Mouse (Mus musculus) lung, embryonic 16.5 days (tissue): ENCODE measurements at regions not wholly inside any gene's neighbourhood (a gene's known extent, or its start where the extent isn't known, plus 50 kb on each side); places are given as distances from the start of the nearest gene placed in this dataset.

Experiments
- ATAC-seq: fragments of 200-750 bp; cut with Nextera tagmentation; 2 replicates; pipeline ENCODE4 v1.8.0; 2017; ENCODE audit warnings: low read depth, mild to moderate bottlenecking, moderate library complexity
- H3K27ac ChIP-seq: fragments of 300-500 bp; sonication (generic); 2 replicates; pipeline ENCODE4 v1.5.1; 2014; ENCODE audit warnings: mild to moderate bottlenecking, control low read depth, low read length
- H3K27me3 ChIP-seq: fragments of 300-500 bp; sonication (generic); 2 replicates; pipeline ENCODE4 v1.6.1; 2014; ENCODE audit warnings: low read depth, low read length, mixed read lengths; ENCODE audit not compliant: control insufficient read depth, insufficient read depth
- H3K36me3 ChIP-seq: fragments of 300-500 bp; sonication (generic); 2 replicates; pipeline ENCODE4 v1.6.1; 2014; ENCODE audit warnings: low read length; ENCODE audit not compliant: control insufficient read depth, insufficient read depth
- H3K4me1 ChIP-seq: fragments of 300-500 bp; sonication (generic); replicated peaks from 2 replicates; pipeline ENCODE4 v1.6.1; 2014; ENCODE audit warnings: low read length, mixed read lengths; ENCODE audit not compliant: control insufficient read depth, insufficient read depth
- H3K4me2 ChIP-seq: fragments of 300-500 bp; sonication (generic); 2 replicates; pipeline ENCODE4 v1.6.1; 2014; ENCODE audit warnings: low read depth, low read length, control low read depth
- H3K4me3 ChIP-seq: fragments of 300-500 bp; sonication (generic); 2 replicates; pipeline ENCODE4 v1.5.1; 2014; ENCODE audit warnings: mild to moderate bottlenecking, low read length, control low read depth
- H3K9ac ChIP-seq: fragments of 300-500 bp; sonication (generic); 2 replicates; pipeline ENCODE4 v1.6.1; 2014; ENCODE audit warnings: low read length, control low read depth
- H3K9me3 ChIP-seq: fragments of 300-500 bp; sonication (generic); 2 replicates; pipeline ENCODE4 v1.6.1; 2016; ENCODE audit warnings: low read length; ENCODE audit not compliant: control insufficient read depth
- WGBS: fragments of 180-500 bp; shearing (Covaris S2); extraction: QIAGEN DNeasy Blood & Tissue Kit; methylation state at CpG from one replicate; pipeline ENCODE4 v1.1.7; 2014; 5-methylcytosine and 5-hydroxymethylcytosine counted together

DNA sequence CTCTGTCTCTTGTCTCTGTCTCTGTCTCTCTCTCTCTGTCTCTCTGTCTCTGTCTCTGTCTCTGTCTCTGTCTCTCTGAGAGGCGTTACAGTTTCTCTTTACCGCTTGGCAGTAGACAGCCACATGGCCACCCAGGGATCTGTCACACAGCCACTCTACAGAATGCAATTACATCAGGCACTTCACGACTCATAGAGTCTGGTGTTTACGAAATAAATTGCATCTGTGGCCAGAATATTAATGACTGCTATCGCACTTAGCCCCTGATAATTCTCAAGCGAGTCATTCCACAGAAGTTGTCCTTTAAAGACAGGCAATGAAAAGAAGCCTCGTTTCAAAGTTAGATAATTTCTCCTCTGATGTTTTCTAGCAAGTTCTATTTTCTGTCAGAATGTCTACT is 170.9 kb upstream of the Phyhipl start:
- Histone ChIP-seq H3K4me2 (no peak overlapping the region), H3K4me1 (no peaks in the 10 kb centered on the region), H3K4me3 (no peak overlapping the region), H3K9ac (no peak overlapping the region), H3K27me3 (no peaks in the 10 kb centered on the region), H3K36me3 (no peaks in the 10 kb centered on the region), H3K9me3 (no peaks in the 10 kb centered on the region), H3K27ac (no peak overlapping the region)
- no peak for ATAC-seq
- 62% methylated on average over 7 of the region's 7 CpGs for WGBS

DNA sequence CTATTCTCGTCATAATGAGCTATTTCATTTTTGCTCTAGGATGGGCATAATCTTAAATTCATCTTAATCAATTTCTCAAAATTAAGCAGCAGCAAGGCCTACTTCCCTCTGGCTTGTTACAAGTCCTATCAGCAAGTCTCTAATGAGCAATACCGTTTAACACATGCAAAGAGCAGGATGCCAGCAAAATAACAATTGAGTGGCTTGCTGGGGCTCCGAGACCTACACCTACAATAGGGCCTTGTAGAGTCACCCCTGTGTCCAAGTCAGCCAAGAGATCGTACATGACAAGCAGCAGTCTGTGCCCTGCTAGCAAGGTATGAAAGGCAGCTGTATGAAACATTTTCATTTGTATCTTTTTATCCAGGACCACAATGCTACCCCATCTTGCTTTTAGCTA is 169.7 kb upstream of the Phyhipl start:
- Histone ChIP-seq H3K27ac (no peak overlapping the region), H3K9me3 (no peaks in the 10 kb centered on the region), H3K4me1 (no peaks in the 10 kb centered on the region), H3K27me3 (no peaks in the 10 kb centered on the region), H3K4me3 (no peak overlapping the region), H3K9ac (no peak overlapping the region), H3K36me3 (no peaks in the 10 kb centered on the region), H3K4me2 (no peak overlapping the region)
- 77% methylated on average over 4 of the region's 4 CpGs for WGBS
- no peak for ATAC-seq

DNA sequence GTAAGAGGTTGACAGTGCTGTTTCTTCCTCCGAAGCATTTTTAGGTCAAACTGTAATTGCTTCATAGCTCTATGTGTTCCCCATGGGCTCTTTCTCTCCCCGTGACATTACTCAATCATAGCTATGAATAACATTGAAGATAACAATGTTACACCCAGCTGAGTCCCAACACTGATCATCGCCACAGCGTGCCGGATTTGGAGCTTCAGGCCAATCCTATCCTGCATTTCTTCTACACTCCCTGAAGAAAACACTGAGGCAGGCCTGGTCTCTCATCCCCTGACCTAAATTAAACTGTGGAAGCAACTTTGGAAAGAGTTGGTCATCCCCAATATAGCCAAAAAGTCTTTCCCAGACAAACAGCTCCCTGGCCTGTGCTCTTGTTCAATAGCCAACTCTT is 168.7 kb upstream of the Phyhipl start:
- no peak overlapping the region for H3K4me2 ChIP-seq
- H3K27ac ChIP-seq, result no peak overlapping the region
- no peaks in the 10 kb centered on the region for H3K4me1 ChIP-seq
- 75% methylated on average over 5 of the region's 5 CpGs for WGBS
- H3K27me3 ChIP-seq, result no peaks in the 10 kb centered on the region
- no peak overlapping the region for H3K4me3 ChIP-seq
- H3K9me3 ChIP-seq, result no peaks in the 10 kb centered on the region
- no peak overlapping the region for H3K9ac ChIP-seq
- H3K36me3 ChIP-seq, result no peaks in the 10 kb centered on the region
- no peak for ATAC-seq

DNA sequence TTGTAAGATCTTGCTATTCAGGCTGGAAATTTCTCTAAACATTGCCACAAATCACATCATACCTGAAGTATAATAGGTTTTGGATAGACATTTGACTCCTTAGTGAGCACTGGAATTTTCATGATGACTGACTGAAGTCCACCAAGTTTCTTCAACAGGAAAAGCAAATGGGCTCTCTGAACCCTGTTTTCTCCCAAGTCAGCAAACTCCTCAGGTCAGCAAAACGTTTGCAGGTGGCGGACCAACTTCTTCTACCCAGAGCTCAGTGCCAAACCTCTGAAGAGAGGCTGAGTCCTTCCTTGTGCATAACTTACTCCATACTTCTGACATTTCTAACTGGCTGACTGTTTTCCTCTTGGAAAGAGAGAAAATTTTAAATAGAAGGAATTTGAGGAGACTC is 164.2 kb upstream of the Phyhipl start:
- H3K9ac ChIP-seq, result no peak overlapping the region
- H3K27ac ChIP-seq, result no peak overlapping the region
- no peaks in the 10 kb centered on the region for H3K27me3 ChIP-seq
- whole genome bisulfite sequencing, result 78% methylated on average over 2 of the region's 2 CpGs
- no peak for ATAC-seq
- H3K36me3 ChIP-seq, result no peaks in the 10 kb centered on the region
- H3K4me3 ChIP-seq, result no peak overlapping the region
- H3K4me2 ChIP-seq, result no peak overlapping the region
- H3K9me3 ChIP-seq, result no peaks in the 10 kb centered on the region
- no peaks in the 10 kb centered on the region for H3K4me1 ChIP-seq

DNA sequence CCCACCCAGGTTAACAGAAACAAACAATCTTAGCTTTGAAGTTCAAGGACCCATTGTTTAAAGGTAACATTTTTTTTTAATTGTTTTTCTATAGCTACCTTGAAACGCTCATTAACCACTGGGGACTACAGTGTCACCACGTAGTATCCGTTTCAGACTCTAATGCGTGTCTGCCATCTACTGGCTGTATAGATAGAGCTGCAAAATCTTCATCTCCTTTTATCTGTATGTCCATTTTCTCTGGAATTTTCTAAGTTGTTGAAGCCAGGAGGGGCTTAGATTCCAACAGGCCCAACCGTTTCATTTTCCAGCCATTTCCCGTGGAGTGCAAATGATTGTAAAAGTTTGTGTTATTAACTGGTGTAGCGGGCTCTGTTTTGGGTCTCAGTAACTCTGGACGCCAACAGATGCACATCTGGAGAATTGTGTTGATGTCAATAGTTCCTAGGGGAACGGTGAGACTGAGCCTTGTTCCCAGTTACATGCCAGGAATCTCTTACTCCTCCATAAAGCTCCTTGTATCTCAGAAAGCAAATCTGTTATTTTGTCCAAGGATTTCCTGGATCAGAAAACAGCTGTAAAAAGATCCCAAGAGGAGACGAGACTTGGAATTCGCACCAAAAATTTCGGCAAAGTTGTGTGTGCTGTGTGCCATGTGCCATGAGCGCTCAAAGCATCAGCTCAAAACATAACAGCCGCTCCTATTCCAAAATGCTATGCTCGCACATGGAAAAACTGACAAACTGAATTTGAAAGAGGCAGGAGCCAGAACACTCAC is 158.8 kb upstream of the Phyhipl start:
- Histone ChIP-seq H3K4me1 (no peaks in the 10 kb centered on the region), H3K27me3 (no peaks in the 10 kb centered on the region), H3K4me2 (no peak overlapping the region), H3K4me3 (no peak overlapping the region), H3K9me3 (no peaks in the 10 kb centered on the region), H3K27ac (no peak overlapping the region), H3K9ac (no peak overlapping the region), H3K36me3 (no peaks in the 10 kb centered on the region)
- WGBS, result 56% methylated on average over 15 of the region's 15 CpGs
- ATAC-seq, result no peak

DNA sequence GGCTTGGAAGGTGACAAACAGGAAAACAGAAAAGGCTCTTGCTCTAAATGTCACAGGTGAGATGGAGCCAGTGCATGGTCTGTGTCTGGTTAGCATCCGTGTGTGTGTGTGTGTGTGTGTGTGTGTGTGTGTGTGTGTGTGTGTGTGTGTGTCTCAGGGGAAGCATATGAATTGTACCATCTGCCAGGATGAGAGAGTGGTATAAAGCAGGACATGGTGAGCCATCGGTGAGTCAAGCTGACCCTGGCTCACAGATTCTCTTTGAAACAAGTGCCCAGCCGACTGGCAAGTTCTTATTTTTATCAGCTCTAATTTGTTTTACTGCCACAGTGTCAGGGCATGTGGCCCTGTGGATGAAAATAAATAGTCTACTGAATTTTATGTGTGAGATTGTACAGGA is 153.6 kb upstream of the Phyhipl start:
- no peaks in the 10 kb centered on the region for H3K4me1 ChIP-seq
- no peak overlapping the region for H3K4me2 ChIP-seq
- no peak overlapping the region for H3K9ac ChIP-seq
- ATAC-seq, result no peak
- H3K9me3 ChIP-seq, result no peaks in the 10 kb centered on the region
- no peaks in the 10 kb centered on the region for H3K27me3 ChIP-seq
- no peak overlapping the region for H3K27ac ChIP-seq
- 55% methylated on average over 3 of the region's 3 CpGs for WGBS
- H3K36me3 ChIP-seq, result no peaks in the 10 kb centered on the region
- no peak overlapping the region for H3K4me3 ChIP-seq

DNA sequence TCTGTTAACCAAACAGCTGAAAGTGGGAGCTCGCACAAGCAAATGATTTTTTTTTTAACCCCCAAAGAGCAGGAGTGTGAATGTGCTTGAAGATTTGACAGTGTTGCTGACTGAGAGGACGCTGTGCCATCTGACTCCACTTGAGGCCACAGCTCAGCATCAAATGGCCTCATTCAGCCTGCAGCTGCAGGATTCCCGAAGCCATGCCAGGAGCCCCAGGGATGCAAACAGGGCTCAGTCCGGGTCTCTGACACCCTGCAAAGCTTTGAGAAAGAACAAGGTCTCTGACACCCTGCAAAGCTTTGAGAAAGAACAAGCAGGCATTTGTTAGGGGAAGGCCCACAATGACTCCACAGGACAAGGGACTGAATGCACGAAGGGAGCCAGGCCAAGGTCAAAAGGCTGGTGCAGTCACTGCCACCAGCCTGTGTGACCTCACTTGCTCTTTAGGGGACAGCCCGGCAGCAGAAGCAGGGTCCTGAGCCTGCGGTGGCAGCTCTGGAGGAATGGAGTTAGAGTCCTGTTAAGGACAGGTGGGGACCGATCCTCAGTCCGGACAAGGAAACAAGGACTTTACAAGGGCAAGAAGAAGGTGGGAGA is 151.1 kb upstream of the Phyhipl start:
- WGBS, result 42% methylated on average over 9 of the region's 9 CpGs
- H3K27ac ChIP-seq, result no peak overlapping the region
- H3K36me3 ChIP-seq, result no peaks in the 10 kb centered on the region
- H3K27me3 ChIP-seq, result no peaks in the 10 kb centered on the region
- no peak for ATAC-seq
- no peak overlapping the region for H3K4me3 ChIP-seq
- no peaks in the 10 kb centered on the region for H3K4me1 ChIP-seq
- H3K9ac ChIP-seq, result no peak overlapping the region
- H3K4me2 ChIP-seq, result no peak overlapping the region
- H3K9me3 ChIP-seq, result no peaks in the 10 kb centered on the region

DNA sequence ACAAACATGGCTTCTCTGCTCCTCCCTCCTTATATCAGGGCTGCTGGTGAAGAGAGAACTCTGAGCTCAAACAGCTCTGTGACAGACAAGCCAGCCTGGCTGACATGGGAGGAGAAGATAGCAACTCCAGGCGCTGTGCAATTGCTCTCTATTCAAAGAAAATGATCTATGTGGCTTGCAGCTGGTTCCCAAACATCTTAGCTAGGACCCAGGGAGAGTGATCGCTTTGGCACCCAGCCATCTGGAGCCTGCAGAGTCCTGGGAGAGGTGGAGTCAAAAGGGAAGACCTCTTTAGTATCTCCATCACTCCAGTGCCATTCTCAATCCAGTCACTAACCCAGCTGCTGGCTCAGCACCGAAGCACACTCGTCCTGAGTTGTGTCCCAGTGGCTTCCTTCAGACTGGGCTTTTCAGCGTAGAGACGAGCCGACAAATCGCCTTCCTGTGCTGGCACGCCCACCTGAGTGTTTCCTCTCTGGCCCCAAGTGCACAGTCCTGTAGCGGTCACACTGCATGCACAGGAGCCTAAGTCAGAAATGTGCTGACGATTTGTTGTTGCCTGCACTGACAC is 145.1 kb upstream of the Phyhipl start:
- Histone ChIP-seq H3K4me3 (no peak overlapping the region), H3K4me1 (no peaks in the 10 kb centered on the region), H3K9me3 (no peaks in the 10 kb centered on the region), H3K27me3 (no peaks in the 10 kb centered on the region), H3K4me2 (no peak overlapping the region), H3K36me3 (no peaks in the 10 kb centered on the region), H3K9ac (no peak overlapping the region), H3K27ac (no peak overlapping the region)
- WGBS, result 49% methylated on average over 11 of the region's 11 CpGs
- ATAC-seq, result no peak

DNA sequence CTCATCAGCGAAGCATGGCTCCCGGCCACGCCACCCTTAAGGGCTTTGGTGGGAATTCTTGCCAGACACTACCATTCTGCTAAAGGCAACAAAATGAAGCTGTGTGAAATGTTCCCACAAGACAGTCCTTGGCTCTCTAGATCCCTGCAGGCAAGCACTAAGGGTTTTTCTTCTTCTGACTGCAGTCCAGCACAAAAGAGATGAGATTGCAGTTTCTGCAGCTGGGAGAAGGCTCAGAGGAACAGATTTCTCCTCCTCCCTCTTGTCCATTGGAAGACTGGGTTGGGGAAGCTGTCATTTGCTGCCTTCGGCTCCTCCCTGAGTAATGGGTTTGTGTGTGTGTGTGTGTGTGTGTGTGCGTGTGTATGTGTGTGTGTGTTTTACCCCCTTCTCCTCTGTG is 144.1 kb upstream of the Phyhipl start:
- Histone ChIP-seq H3K36me3 (no peaks in the 10 kb centered on the region), H3K9ac (no peak overlapping the region), H3K27me3 (no peaks in the 10 kb centered on the region), H3K4me3 (no peak overlapping the region), H3K9me3 (no peaks in the 10 kb centered on the region), H3K27ac (no peak overlapping the region), H3K4me1 (no peaks in the 10 kb centered on the region), H3K4me2 (no peak overlapping the region)
- no peak for ATAC-seq
- 72% methylated on average over 5 of the region's 5 CpGs for WGBS
